Mouse (Mus musculus) kidney, adult 2 months (tissue): ENCODE measurements at regions not wholly inside any gene's neighbourhood (a gene's known extent, or its start where the extent isn't known, plus 50 kb on each side); places are given as distances from the start of the nearest gene placed in this dataset.

Experiments
- DNase-seq: peaks from one replicate; pipeline ENCODE4 v3.0.0; 2021
- H3K27ac ChIP-seq: fragments of 200-500 bp; 2 replicates; pipeline ENCODE4 v1.5.1; 2012; ENCODE audit warnings: low read depth, low read length, control low read depth, inconsistent platforms; ENCODE audit not compliant: insufficient read depth
- H3K27me3 ChIP-seq: fragments of 200-500 bp; replicated peaks from 2 replicates; pipeline ENCODE4 v1.6.1; 2012; ENCODE audit warnings: mild to moderate bottlenecking, moderate library complexity, low read length, inconsistent platforms; ENCODE audit not compliant: control insufficient read depth, insufficient read depth
- H3K36me3 ChIP-seq: fragments of 200-500 bp; 2 replicates; pipeline ENCODE4 v1.6.1; 2012; ENCODE audit warnings: mild to moderate bottlenecking, moderate library complexity, low read length, inconsistent platforms; ENCODE audit not compliant: control insufficient read depth, insufficient read depth
- H3K4me1 ChIP-seq: fragments of 200-500 bp; 2 replicates; pipeline ENCODE4 v1.6.1; 2011; ENCODE audit warnings: low read length; ENCODE audit not compliant: control insufficient read depth, insufficient read depth
- H3K4me3 ChIP-seq: fragments of 200-500 bp; 2 replicates; pipeline ENCODE4 v1.5.1; 2011; ENCODE audit warnings: mild to moderate bottlenecking, low read depth, low read length, control low read depth; ENCODE audit not compliant: insufficient read depth
- CTCF ChIP-seq: fragments of 200-500 bp; conservative IDR thresholded peaks from 2 replicates; pipeline ENCODE4 v1.5.1; 2011; ENCODE audit warnings: low read depth, mild to moderate bottlenecking, control low read depth, low read length, moderate library complexity, mixed read lengths; ENCODE audit not compliant: insufficient read depth, insufficient read length
- POLR2A ChIP-seq: fragments of 200-500 bp; IDR thresholded peaks from one replicate; pipeline ENCODE4 v1.6.1; 2011; ENCODE audit warnings: low read depth, low read length, control low read depth
- WGBS: fragments of 180-500 bp; shearing (Covaris S2); methylation state at CpG from one replicate; pipeline ENCODE4 v1.1.7; 2018; 5-methylcytosine and 5-hydroxymethylcytosine counted together

- Histone ChIP-seq H3K27ac (no peak overlapping the region), H3K36me3 (no peaks in the 10 kb centered on the region), H3K4me1 (no peaks in the 10 kb centered on the region), H3K27me3 (no peaks in the 10 kb centered on the region), H3K4me3 (no peak overlapping the region)
- 98% methylated on average over 1 of the region's 1 CpGs for WGBS
- DNase-seq: no peak
- TF ChIP-seq POLR2A: no peak
- TF ChIP-seq CTCF: no peak
Measured at GRCm38 (mm10) chr2:84222049-84222448, 203.2 kb downstream of the Calcrl start.

GRCm38 (mm10) chr2:84229777-84230176 is 195.4 kb downstream of the Calcrl start:
- WGBS: 52% methylated on average over 3 of the region's 3 CpGs
- H3K4me3 ChIP-seq: no peak overlapping the region
- peak; percentile 63 for DNase-seq
- TF ChIP-seq CTCF (no peak), POLR2A (no peak)
- H3K27me3 ChIP-seq: no peaks in the 10 kb centered on the region
- H3K27ac ChIP-seq: peak overlapping the region; percentile 28
- H3K4me1 ChIP-seq: no peaks in the 10 kb centered on the region
- H3K36me3 ChIP-seq: no peaks in the 10 kb centered on the region

- DNase-seq: no peak
- H3K27ac ChIP-seq: no peak overlapping the region
- no peak overlapping the region for H3K4me3 ChIP-seq
- no peaks in the 10 kb centered on the region for H3K4me1 ChIP-seq
- no peaks in the 10 kb centered on the region for H3K27me3 ChIP-seq
- WGBS: 88% methylated on average over 4 of the region's 4 CpGs
- no peak for TF ChIP-seq CTCF
- TF ChIP-seq POLR2A: no peak
- no peaks in the 10 kb centered on the region for H3K36me3 ChIP-seq
Measured at GRCm38 (mm10) chr2:84235641-84236040, 189.6 kb downstream of the Calcrl start.

GRCm38 (mm10) chr2:84241244-84241643 is 184.0 kb downstream of the Calcrl start:
- H3K4me3 ChIP-seq: no peak overlapping the region
- H3K27me3 ChIP-seq: no peaks in the 10 kb centered on the region
- H3K36me3 ChIP-seq: no peaks in the 10 kb centered on the region
- TF ChIP-seq CTCF (no peak), POLR2A (no peak)
- H3K4me1 ChIP-seq: no peaks in the 10 kb centered on the region
- no peak for DNase-seq
- H3K27ac ChIP-seq: no peak overlapping the region
- WGBS: 83% methylated on average over 4 of the region's 4 CpGs

- no peaks in the 10 kb centered on the region for H3K27me3 ChIP-seq
- H3K4me1 ChIP-seq: no peaks in the 10 kb centered on the region
- TF ChIP-seq POLR2A: no peak
- TF ChIP-seq CTCF: no peak
- H3K36me3 ChIP-seq: no peaks in the 10 kb centered on the region
- peak overlapping the region; percentile 31 for H3K27ac ChIP-seq
- WGBS: 10% methylated on average over 1 of the region's 1 CpGs
- no peak overlapping the region for H3K4me3 ChIP-seq
- DNase-seq: peak; percentile 38
Measured at GRCm38 (mm10) chr2:84241986-84242385, 183.2 kb downstream of the Calcrl start.

- Histone ChIP-seq H3K27ac (no peak overlapping the region), H3K36me3 (no peaks in the 10 kb centered on the region), H3K4me1 (no peaks in the 10 kb centered on the region), H3K4me3 (no peak overlapping the region), H3K27me3 (no peaks in the 10 kb centered on the region)
- TF ChIP-seq POLR2A: no peak
- TF ChIP-seq CTCF: no peak
- WGBS: 71% methylated on average over 2 of the region's 2 CpGs
- no peak for DNase-seq
Measured at GRCm38 (mm10) chr2:84245900-84246299, 179.3 kb downstream of the Calcrl start.

GRCm38 (mm10) chr2:84246562-84246961 is 178.6 kb downstream of the Calcrl start:
- DNase-seq: no peak
- no peaks in the 10 kb centered on the region for H3K27me3 ChIP-seq
- no peak overlapping the region for H3K27ac ChIP-seq
- no peak overlapping the region for H3K4me3 ChIP-seq
- no peaks in the 10 kb centered on the region for H3K4me1 ChIP-seq
- no peaks in the 10 kb centered on the region for H3K36me3 ChIP-seq
- 38% methylated on average over 2 of the region's 2 CpGs for WGBS
- TF ChIP-seq POLR2A (no peak), CTCF (no peak)

GRCm38 (mm10) chr2:84248169-84248568 is 177.0 kb downstream of the Calcrl start:
- WGBS: 86% methylated on average over 3 of the region's 3 CpGs
- H3K27ac ChIP-seq: no peak overlapping the region
- no peak overlapping the region for H3K4me3 ChIP-seq
- no peaks in the 10 kb centered on the region for H3K27me3 ChIP-seq
- H3K36me3 ChIP-seq: no peaks in the 10 kb centered on the region
- no peak for DNase-seq
- H3K4me1 ChIP-seq: no peaks in the 10 kb centered on the region
- TF ChIP-seq POLR2A (no peak), CTCF (no peak)
